Mouse (Mus musculus) stomach, postnatal 0 days (tissue): ENCODE measurements around the gene Pgls.

Experiments
- CTCF ChIP-seq: IDR thresholded peaks from 2 replicates; pipeline ENCODE4 v1.5.1; 2016; ENCODE audit warnings: antibody characterized with exemption, low read depth, mild to moderate bottlenecking, moderate library complexity
- EP300 ChIP-seq: optimal IDR thresholded peaks from 2 replicates; pipeline ENCODE3; 2016; ENCODE audit warnings: antibody characterized with exemption

DNA sequence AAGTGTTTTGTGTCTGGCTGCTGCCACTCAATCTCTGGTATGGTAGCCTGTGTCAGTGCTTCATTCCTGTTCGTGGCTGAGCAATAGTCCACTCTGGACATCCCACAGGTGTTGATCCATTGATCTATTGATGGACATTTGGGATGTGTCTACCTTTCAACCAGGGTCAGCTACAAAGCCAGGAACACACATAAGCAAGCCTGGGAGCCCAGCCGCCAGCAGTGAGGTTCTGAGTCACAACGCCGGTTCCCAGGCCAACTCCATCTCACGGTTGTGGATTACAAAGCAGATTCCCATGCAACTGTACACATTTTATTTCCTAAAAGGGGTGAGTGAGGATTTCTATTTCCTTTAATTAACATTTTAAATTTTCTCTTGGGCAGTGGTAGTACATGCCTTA is 31.2 kb upstream of the Pgls start:
- no peak for TF ChIP-seq CTCF
- TF ChIP-seq EP300: no peak
